Mouse (Mus musculus): ENCODE data around the gene Lrrc27. TPM values are rescaled to one million over a fixed set of nuclear protein-coding genes. Genes with fewer than 3 reads are reported as not detected.

Gene Lrrc27
- polyA plus RNA-seq, 1 experiment from 2014 or later, result 5.2 TPM

DNA sequence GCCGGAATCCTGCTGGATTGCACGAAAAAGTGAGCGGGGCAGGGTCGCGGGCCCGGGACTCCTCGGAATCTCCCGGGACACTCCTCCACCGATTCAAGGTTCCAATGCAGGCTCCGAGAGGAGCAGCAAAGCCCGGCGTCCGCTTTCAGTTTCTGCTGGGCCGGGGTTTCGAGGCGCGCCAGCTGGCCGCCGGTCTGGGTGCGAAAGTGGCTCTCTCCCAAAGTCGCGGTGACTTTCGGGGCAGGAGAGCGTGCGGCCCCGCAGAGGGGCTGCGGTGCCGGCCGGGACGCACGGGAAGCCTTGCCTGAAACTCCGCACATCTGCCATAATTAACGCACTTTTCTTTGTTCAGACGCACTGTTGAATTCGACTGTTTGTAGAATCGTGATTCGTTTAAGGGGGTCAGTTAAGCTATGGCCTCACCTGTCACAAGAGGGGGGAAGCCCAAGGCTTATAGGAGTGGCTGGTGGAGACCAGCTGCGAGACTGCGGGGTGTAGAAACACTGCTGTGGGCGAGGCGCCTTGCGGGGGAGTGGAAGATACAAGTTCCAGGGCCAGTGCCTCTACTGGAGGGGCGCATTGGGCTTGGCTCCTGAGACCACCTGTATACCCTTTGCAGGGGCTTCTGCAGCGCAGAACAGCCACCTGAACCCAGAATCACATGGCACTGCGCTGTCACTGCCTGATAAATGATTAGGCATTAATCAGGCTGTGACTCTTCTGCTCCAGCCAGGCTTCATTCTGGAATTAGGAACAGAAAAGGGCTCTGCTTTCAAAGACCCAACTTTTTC lies 36.0 kb downstream of the Lrrc27 start:
- ATAC-seq (ENCODE audit: low read depth), result peak; percentile 7; the same call in 1 of the 2 replicates

GRCm38 (mm10) chr7:139249406-139250210 lies 36.8 kb downstream of the Lrrc27 start:
- no peak overlapping the region for H3K27ac ChIP-seq (replicated peaks)
- H3K4me1 ChIP-seq (replicated peaks), result peaks cover 66% of the 10 kb centered on the region
- no peaks in the 10 kb centered on the region for H3K9me3 ChIP-seq
- H3K9ac ChIP-seq, result peak overlapping the region; percentile 81; the same call in 1 of the 2 replicates
- H3K36me3 ChIP-seq, result no peaks in the 10 kb centered on the region
- 36% methylated on average over 7 of the region's 7 CpGs for WGBS
- peak; percentile 4; the same call in 1 of the 2 replicates for ATAC-seq (ENCODE audit: low read depth)
- peak overlapping the region; percentile 96 for H3K4me2 ChIP-seq
- H3K4me3 ChIP-seq, result peak overlapping the region; percentile 55
- peaks cover 42% of the 10 kb centered on the region for H3K27me3 ChIP-seq

More for the DNA sequence above, 36.0 kb downstream of the Lrrc27 start:
- H3K27me3 ChIP-seq, result peaks cover 42% of the 10 kb centered on the region
- WGBS, result 1% methylated on average over 45 of the region's 45 CpGs
- peak overlapping the region; percentile 55 for H3K4me3 ChIP-seq
- peak overlapping the region; percentile 96 for H3K4me2 ChIP-seq
- H3K9ac ChIP-seq, result peak overlapping the region; percentile 81
- H3K4me1 ChIP-seq (replicated peaks), result peaks cover 66% of the 10 kb centered on the region
- H3K27ac ChIP-seq (replicated peaks), result peak overlapping the region; percentile 61; the same call in 1 of the 2 replicates
- H3K36me3 ChIP-seq, result no peaks in the 10 kb centered on the region
- H3K9me3 ChIP-seq, result no peaks in the 10 kb centered on the region

GRCm38 (mm10) chr7:139251881-139252301 lies 39.1 kb downstream of the Lrrc27 start:
- 0 out of 2 replicates have a peak, but pooled peaks have one; percentile 5 for ATAC-seq (ENCODE audit: low read depth)
- Histone ChIP-seq H3K27ac (replicated peaks) (no peak overlapping the region), H3K27me3 (peaks cover 22% of the 10 kb centered on the region), H3K4me3 (no peak overlapping the region), H3K4me1 (replicated peaks) (peaks cover 63% of the 10 kb centered on the region), H3K4me2 (no peak overlapping the region), H3K9me3 (no peaks in the 10 kb centered on the region), H3K36me3 (peaks cover 17% of the 10 kb centered on the region), H3K9ac (0 out of 2 replicates have a peak overlapping the region, but pooled peaks have one; percentile 8)
- 63% methylated on average over 5 of the region's 5 CpGs for WGBS

DNA sequence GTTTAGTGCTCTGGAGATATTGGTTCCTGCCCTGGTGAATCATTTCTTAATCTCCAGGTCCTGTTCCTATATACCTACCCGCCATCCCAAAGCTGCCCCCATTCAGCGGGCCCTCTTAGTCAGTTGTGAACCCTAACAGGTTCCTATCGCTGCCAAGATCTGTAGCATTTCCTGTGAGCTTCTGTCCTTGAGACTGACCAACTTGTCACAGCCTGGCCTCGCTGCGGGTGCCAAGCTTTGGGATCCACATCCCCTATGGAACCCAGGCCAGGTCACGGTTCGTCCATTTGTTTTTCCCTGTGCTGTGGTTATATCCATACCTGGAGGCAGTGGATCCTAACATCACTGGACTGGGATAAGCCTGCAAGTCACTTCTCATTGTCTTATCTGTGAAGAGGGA lies 39.8 kb downstream of the Lrrc27 start:
- no peak for ATAC-seq (ENCODE audit: low read depth)
- H3K36me3 ChIP-seq, result peaks cover 17% of the 10 kb centered on the region
- 89% methylated on average over 7 of the region's 7 CpGs for WGBS
- no peak overlapping the region for H3K9ac ChIP-seq
- no peak overlapping the region for H3K4me2 ChIP-seq
- H3K27me3 ChIP-seq, result peaks cover 18% of the 10 kb centered on the region
- no peak overlapping the region for H3K27ac ChIP-seq (replicated peaks)
- H3K9me3 ChIP-seq, result no peaks in the 10 kb centered on the region
- no peak overlapping the region for H3K4me3 ChIP-seq
- H3K4me1 ChIP-seq (replicated peaks), result peaks cover 56% of the 10 kb centered on the region

DNA sequence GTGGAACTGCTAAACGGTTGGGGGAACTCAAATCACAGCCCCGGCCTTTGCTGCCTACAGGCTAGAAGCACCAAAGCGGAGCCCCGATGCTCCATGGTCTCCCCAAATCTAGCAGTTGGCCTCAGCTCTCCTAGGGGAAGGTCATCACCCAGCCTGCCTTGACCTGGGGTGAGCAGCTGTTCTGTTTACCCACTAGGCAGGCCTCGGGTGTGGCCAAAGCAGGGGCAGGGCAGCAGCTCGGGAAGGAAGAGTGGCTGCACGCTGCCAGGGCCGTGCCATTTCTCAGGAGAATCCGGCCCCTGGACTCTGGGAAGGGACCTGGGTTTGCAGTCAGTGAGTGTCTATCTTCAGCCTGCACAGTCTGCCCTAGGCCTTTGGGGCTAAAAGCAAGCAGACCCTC lies 40.2 kb downstream of the Lrrc27 start:
- no peak for ATAC-seq (ENCODE audit: low read depth)
- H3K4me1 ChIP-seq (replicated peaks), result peaks cover 52% of the 10 kb centered on the region
- no peak overlapping the region for H3K9ac ChIP-seq
- peaks cover 17% of the 10 kb centered on the region for H3K36me3 ChIP-seq
- peaks cover 18% of the 10 kb centered on the region for H3K27me3 ChIP-seq
- H3K4me2 ChIP-seq, result no peak overlapping the region
- no peaks in the 10 kb centered on the region for H3K9me3 ChIP-seq
- WGBS, result 76% methylated on average over 9 of the region's 9 CpGs
- no peak overlapping the region for H3K27ac ChIP-seq (replicated peaks)
- H3K4me3 ChIP-seq, result no peak overlapping the region

- 85% methylated on average over 3 of the region's 3 CpGs for WGBS
- Histone ChIP-seq H3K4me1 (replicated peaks) (peaks cover 55% of the 10 kb centered on the region), H3K27me3 (peaks cover 18% of the 10 kb centered on the region), H3K27ac (replicated peaks) (no peak overlapping the region), H3K36me3 (peaks cover 17% of the 10 kb centered on the region), H3K4me2 (no peak overlapping the region), H3K4me3 (no peak overlapping the region), H3K9me3 (no peaks in the 10 kb centered on the region), H3K9ac (no peak overlapping the region)
- no peak for ATAC-seq (ENCODE audit: low read depth)
Measured at GRCm38 (mm10) chr7:139253462-139253861, 40.7 kb downstream of the Lrrc27 start.

DNA sequence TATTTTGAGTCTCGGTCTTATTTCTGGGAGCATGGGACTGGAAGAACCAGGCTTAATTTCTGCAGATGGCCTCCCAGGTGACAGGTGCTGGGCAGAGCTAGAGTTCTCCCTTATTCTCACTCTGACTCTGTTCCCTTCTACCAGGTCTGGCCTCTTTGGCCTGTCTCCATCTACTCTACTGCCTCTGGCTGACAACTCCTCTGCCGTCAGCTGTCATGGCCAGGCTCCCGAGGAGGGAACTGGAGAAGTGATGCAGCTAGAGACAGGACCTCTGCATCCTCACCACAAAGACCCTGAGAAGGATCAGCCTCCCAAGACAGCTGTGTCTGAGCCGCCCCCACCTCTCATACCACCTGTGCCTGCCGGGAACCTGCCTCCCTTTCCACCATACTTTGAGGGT lies 41.8 kb downstream of the Lrrc27 start:
- no peak overlapping the region for H3K9ac ChIP-seq
- no peaks in the 10 kb centered on the region for H3K9me3 ChIP-seq
- peaks cover 17% of the 10 kb centered on the region for H3K36me3 ChIP-seq
- H3K27ac ChIP-seq (replicated peaks), result no peak overlapping the region
- peaks cover 44% of the 10 kb centered on the region for H3K4me1 ChIP-seq (replicated peaks)
- H3K4me3 ChIP-seq, result no peak overlapping the region
- WGBS, result 87% methylated on average over 5 of the region's 5 CpGs
- H3K4me2 ChIP-seq, result no peak overlapping the region
- ATAC-seq (ENCODE audit: low read depth), result no peak
- H3K27me3 ChIP-seq, result peaks cover 9% of the 10 kb centered on the region

GRCm38 (mm10) chr7:139257752-139258542 lies 45.2 kb downstream of the Lrrc27 start:
- 73% methylated on average over 10 of the region's 10 CpGs for WGBS
- 0 out of 2 replicates have a peak, but pooled peaks cover 4% of the 10 kb centered on the region for H3K9me3 ChIP-seq
- H3K9ac ChIP-seq, result no peak overlapping the region
- H3K27me3 ChIP-seq, result no peaks in the 10 kb centered on the region
- H3K4me2 ChIP-seq, result no peak overlapping the region
- H3K27ac ChIP-seq (replicated peaks), result no peak overlapping the region
- peaks cover 17% of the 10 kb centered on the region for H3K36me3 ChIP-seq
- no peak for ATAC-seq (ENCODE audit: low read depth)
- H3K4me3 ChIP-seq, result no peak overlapping the region
- peaks cover 13% of the 10 kb centered on the region; the same call in 1 of the 2 replicates for H3K4me1 ChIP-seq (replicated peaks)

DNA sequence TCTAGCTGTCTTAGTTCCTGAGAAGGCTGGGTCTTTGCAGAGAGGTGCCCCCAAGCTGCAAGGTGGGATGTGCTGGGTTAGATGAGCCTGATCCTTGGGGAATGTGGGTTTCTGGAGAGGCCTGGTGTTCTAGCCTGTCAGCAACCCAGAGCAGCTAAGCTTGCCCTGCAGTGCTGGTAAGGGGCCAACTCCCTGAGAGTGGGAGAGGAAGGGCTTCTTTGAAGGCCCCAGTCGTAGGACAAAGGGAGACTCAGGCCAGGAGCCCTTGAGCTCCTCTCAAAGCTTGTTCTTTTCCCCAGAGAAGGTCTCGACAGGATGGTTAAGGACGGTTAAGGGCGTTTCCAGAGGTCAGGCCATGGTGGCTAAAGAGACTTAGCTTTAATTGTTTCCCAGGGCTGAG lies 51.5 kb downstream of the Lrrc27 start:
- no peak overlapping the region for H3K4me3 ChIP-seq
- 50% methylated on average over 4 of the region's 4 CpGs for WGBS

GRCm38 (mm10) chr7:139265634-139266033 lies 52.8 kb downstream of the Lrrc27 start:
- Histone ChIP-seq H3K27ac (replicated peaks) (no peak overlapping the region), H3K9me3 (0 out of 2 replicates have a peak, but pooled peaks cover 4% of the 10 kb centered on the region), H3K4me2 (no peak overlapping the region), H3K9ac (no peak overlapping the region), H3K4me3 (no peak overlapping the region), H3K36me3 (no peaks in the 10 kb centered on the region; the same call in 1 of the 2 replicates), H3K27me3 (no peaks in the 10 kb centered on the region), H3K4me1 (replicated peaks) (peaks cover 5% of the 10 kb centered on the region; the same call in 1 of the 2 replicates)
- WGBS, result 73% methylated on average over 6 of the region's 6 CpGs
- ATAC-seq (ENCODE audit: low read depth), result no peak

More for the DNA sequence above, 51.5 kb downstream of the Lrrc27 start:
- Histone ChIP-seq H3K4me1 (replicated peaks) (peaks cover 5% of the 10 kb centered on the region; the same call in 1 of the 2 replicates), H3K27me3 (no peaks in the 10 kb centered on the region), H3K27ac (replicated peaks) (no peak overlapping the region), H3K4me2 (no peak overlapping the region), H3K9ac (no peak overlapping the region), H3K9me3 (0 out of 2 replicates have a peak, but pooled peaks cover 4% of the 10 kb centered on the region), H3K36me3 (no peaks in the 10 kb centered on the region; the same call in 1 of the 2 replicates)
- no peak for ATAC-seq (ENCODE audit: low read depth)

DNA sequence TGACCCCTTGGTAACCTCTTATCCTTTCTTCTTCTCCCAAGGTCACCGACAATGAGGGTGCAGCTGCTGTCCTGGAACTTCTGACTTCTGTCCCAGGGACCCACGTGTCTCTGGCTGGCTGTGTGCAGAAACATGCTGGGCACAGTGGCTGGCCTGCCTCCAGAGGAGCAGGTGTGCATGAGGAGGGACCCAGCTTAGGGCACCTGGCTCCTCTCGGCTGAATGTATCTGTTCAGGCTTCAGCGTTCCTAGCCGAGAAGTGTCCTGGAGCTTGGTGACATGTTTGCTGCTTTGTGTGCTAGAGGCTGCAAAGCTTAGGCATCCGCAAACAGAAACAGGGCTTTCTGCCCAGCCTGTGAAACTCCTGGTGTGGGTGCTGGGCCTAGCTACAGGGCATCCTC lies 53.6 kb downstream of the Lrrc27 start:
- H3K4me3 ChIP-seq, result no peak overlapping the region
- H3K27me3 ChIP-seq, result no peaks in the 10 kb centered on the region
- no peak overlapping the region for H3K9ac ChIP-seq
- H3K4me2 ChIP-seq, result no peak overlapping the region
- H3K4me1 ChIP-seq (replicated peaks), result peaks cover 5% of the 10 kb centered on the region; the same call in 1 of the 2 replicates
- no peaks in the 10 kb centered on the region; the same call in 1 of the 2 replicates for H3K36me3 ChIP-seq
- no peaks in the 10 kb centered on the region for H3K9me3 ChIP-seq
- WGBS, result 67% methylated on average over 6 of the region's 6 CpGs
- no peak overlapping the region for H3K27ac ChIP-seq (replicated peaks)
- ATAC-seq (ENCODE audit: low read depth), result no peak

Data from neural tube, embryonic 13.5 days (tissue).